Mouse (Mus musculus): ENCODE data around the gene Cabp2.
"Not testable (repeated sequence)": the region's sequence is repeated elsewhere in the genome, so short reads cannot be mapped to it uniquely, and the experiment has no call there.

Cabp2 gene

GRCm38 (mm10) chr19:4126759-4127495 is 45.5 kb downstream of the Cabp2 start:
- DNase-seq = peak; percentile 20

DNA sequence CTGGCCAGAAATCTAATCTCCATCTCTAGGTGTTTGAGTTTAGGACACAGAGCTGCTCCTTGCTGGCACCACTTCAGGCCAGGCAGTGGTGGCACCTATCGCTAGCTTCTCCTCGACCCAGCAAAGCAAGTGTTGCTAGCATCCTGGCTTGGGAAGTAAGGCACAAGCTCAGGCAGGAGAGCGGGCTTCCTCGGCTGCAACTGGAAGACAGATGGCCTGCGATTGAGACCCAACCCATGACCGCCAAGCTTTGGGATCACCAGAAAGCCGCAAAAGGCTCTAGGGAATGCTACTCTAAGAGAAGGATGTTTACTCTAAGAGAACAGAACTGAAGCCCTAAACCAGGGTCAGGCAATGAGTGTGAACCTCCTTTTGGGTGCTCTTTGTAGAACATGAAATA is 48.1 kb downstream of the Cabp2 start:
- DNase-seq = no peak

DNA sequence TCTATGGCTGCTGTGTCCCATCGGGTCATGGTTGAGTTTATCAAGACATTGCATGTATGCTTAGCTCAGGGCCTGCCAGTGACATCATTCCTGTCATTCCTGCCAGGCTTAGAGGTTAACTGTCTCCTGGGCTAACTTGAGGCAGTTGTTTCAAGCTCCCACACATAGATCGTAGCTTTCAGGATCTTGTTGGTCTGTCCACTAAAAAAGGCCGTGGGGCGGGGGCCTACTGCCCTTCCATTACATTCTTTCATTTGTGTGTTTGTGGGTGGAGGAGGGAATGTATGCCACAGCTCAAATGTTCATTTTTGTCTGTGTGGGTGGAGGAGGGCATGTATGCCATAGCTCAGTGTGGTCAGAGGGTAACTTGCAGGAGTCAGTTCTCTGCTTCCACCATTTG is 48.7 kb downstream of the Cabp2 start:
- no peak for DNase-seq

- no peak for DNase-seq
These were observed 49.7 kb downstream of the Cabp2 start for GRCm38 (mm10) chr19:4131075-4131474.

DNA sequence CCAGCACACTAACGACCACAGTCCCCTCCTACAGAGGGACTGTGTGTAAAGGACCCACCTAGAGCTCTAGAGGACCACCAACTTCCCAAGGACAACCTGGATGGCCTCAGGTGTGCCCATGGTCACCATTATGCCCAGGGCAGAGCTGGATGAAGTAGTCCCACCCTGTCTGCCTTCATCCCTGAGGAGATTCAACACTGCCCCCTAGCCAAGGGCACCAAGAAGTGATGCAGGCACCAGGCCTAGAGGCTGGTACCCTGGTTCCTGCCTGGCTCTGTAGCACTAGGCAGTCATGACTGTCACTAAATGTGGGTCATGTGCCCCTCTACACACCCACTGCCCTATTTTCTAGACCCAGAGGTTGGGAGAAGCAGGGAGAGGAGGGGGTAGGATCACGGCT is 50.4 kb downstream of the Cabp2 start:
- no peak for DNase-seq

- no peak for DNase-seq
These were observed 53.0 kb downstream of the Cabp2 start for GRCm38 (mm10) chr19:4134354-4134753.

DNA sequence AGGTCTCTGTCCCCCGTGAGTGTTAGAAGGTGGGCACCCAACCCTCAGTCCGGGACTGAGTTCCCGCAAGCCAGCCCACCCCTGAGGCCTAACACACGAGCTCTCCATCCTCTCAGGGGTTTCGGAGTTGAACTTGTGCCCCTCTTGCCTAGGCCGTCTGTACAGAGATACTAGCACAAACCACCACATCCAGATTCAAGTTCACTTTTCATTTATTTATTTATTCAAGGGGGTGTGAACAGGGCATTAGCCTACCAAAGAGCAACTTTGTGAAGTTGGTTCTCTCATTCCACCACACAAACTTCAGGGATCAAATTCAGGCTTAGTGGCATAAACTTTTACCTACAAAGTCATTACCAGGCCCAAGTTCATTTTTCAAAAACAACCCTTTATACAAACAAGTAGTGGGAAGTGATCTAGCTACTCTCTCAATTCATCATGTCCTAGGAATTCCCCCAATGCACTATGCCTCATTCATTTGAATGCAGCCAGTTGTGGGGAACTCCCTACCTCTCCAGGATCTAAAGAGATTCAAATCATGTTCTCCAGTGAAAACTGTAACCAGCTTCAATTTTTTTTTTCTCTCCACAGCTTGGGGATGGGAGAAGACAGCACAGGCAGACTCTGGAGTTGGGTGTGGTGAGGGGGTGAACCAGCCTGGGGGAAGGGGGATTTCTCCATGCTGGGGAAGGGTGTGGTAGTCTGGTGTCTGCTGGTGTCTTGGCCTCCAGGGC is 54.0 kb downstream of the Cabp2 start:
- not testable (repeated sequence) for DNase-seq

DNA sequence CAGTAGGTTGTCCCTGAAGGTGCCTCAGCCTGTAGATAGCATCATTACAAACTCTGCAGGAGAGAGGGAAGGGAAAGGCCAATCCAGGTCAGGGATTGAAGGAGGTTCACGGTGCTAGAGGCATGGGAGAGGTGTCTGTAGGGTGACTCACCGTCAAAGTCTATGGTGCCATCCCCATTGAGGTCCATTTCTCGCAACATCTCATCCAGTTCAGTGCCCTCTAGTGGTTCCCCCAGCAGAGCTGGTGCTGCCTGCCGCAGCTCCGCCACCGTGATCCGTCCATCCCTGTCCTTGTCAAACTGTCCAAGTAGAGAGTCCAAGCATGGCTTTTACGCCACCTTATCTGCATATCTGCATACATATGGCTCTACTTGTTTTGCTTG is 54.6 kb downstream of the Cabp2 start:
- DNase-seq = not testable (repeated sequence)

DNA sequence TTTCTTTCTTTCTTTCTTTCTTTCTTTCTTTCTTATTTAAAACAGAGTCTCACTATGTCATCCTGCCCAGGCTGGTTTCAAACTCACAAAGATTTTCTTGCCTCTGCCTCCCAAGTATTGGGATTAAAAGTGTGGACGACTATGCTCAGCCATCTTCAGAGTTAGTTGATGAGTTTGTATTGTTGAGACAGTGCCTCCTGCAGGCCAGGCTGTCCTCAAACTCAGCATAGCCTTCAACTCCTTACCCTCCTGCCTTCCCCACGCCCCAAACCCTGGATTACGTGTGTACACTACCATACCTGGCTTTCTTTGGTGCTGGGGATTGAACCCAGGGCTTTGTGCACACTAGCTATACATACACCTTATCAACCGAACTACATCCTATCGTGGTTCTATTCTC is 55.1 kb downstream of the Cabp2 start:
- no peak for DNase-seq
